Mouse (Mus musculus) G1E (cell line): ENCODE results near the gene Nfatc2ip.

Experiments used
- CTCF ChIP-seq: IDR thresholded peaks from 2 replicates; pipeline ENCODE4 v1.5.1; 2012; ENCODE audit warnings: low read depth, low read length, inconsistent platforms, mixed read lengths
- GATA1 ChIP-seq: IDR thresholded peaks from 2 replicates; pipeline ENCODE4 v1.6.1; 2012; ENCODE audit warnings: borderline replicate concordance, low read length, inconsistent platforms, mixed read lengths
- GATA2 ChIP-seq: IDR thresholded peaks from 2 replicates; pipeline ENCODE4 v1.6.1; 2012; ENCODE audit warnings: low read depth, low read length, inconsistent platforms, borderline replicate concordance
- POLR2AphosphoS5 ChIP-seq: IDR thresholded peaks from 2 replicates; pipeline ENCODE4 v1.6.1; 2012; ENCODE audit warnings: low read depth, low read length, inconsistent platforms; ENCODE audit not compliant: insufficient replicate concordance
- TAL1 ChIP-seq: conservative IDR thresholded peaks from 2 replicates; pipeline ENCODE4 v1.6.1; 2012; ENCODE audit warnings: low read depth, low read length, inconsistent platforms, mixed read lengths

DNA sequence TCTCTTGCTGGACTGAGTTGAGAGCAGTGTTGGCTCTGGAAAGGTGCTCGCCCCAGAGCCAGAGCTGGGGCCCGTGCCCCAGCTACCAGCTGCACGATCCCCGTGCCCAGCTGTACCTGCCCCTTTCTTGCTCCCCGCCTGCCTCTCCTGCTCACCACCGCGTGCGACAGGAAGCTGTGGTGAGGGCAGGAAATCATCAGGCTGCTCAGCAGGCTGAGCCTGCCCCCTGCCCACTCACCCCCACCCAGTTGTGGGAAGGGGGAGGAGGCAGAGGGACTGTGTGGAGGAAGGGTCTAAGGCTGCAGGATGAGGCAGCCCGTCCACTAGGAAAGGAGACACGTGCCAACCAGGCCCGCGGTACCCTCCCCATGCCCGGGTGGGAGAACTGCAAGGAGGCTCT is 27.1 kb downstream of the Nfatc2ip start, which contains the start of gene Lat:
- no peak for TF ChIP-seq TAL1
- TF ChIP-seq GATA1 = no peak
- TF ChIP-seq CTCF = no peak
- no peak for TF ChIP-seq POLR2AphosphoS5
- TF ChIP-seq GATA2 = no peak
